ENCODE assay signal across 8 mouse cellular contexts in genomic region chr3:134237113-134237805, GRCm38 (mm10). TPM values are rescaled to one million over a fixed set of nuclear protein-coding genes. Genes with fewer than 3 reads are reported as not detected.
A peak's percentile ranks its signal among the peaks of the same experiment; 100 is the strongest.
DNase-seq lines count a peak whose midpoint lies in the region; ATAC-seq lines count a peak whose summit lies in the region.

No protein-coding gene starts in this region.

- peak overlapping the region; percentile 86 for H3K27ac ChIP-seq in forebrain, embryonic 16.5 days (ENCODE audit: low read length)
- H3K27ac ChIP-seq in midbrain, embryonic 11.5 days (ENCODE audit: low read depth, low read length), result peak overlapping the region; percentile 96

- H3K36me3 ChIP-seq in forebrain, embryonic 16.5 days (ENCODE audit: control insufficient read depth, insufficient read depth), result no peaks in the 10 kb centered on the region
- H3K36me3 ChIP-seq in midbrain, embryonic 11.5 days (ENCODE audit: control insufficient read depth, insufficient read depth, low read length), result no peaks in the 10 kb centered on the region

- ATAC-seq in forebrain, embryonic 16.5 days, result no peak
- no peak for ATAC-seq in midbrain, embryonic 11.5 days (ENCODE audit: low FRiP score)

- H3K4me1 ChIP-seq in forebrain, embryonic 16.5 days (replicated peaks; ENCODE audit: control insufficient read depth, insufficient read depth, low read length), result peaks cover 18% of the 10 kb centered on the region
- H3K4me1 ChIP-seq in midbrain, embryonic 11.5 days (ENCODE audit: control insufficient read depth, insufficient read depth, low read length), result peaks cover 10% of the 10 kb centered on the region; the same call in 1 of the 2 replicates

- H3K4me3 ChIP-seq in forebrain, embryonic 16.5 days (replicated peaks; ENCODE audit: low read length), result peak overlapping the region; percentile 52
- H3K4me3 ChIP-seq in midbrain, embryonic 11.5 days (ENCODE audit: low read depth, low read length), result peak overlapping the region; percentile 56

- intact Hi-C loops in left cerebral cortex, postnatal 4 days (cut with DNase I), result loop anchor here (5.0 to 10.0 kb wide), 2 partner anchors 360 to 388 kb away; no protein-coding TSS in a partner anchor

- peak overlapping the region; percentile 63 for H3K4me2 ChIP-seq in forebrain, embryonic 16.5 days (ENCODE audit: low read length)
- H3K4me2 ChIP-seq in midbrain, embryonic 11.5 days, result peak overlapping the region; percentile 78

- WGBS in forebrain, embryonic 16.5 days, result 22% methylated on average over 3 of the region's 3 CpGs
- 9% methylated on average over 3 of the region's 3 CpGs for WGBS in midbrain, embryonic 11.5 days

- no peaks in the 10 kb centered on the region for H3K9me3 ChIP-seq in forebrain, embryonic 16.5 days (ENCODE audit: control insufficient read depth, low read length)
- no peaks in the 10 kb centered on the region for H3K9me3 ChIP-seq in midbrain, embryonic 11.5 days (ENCODE audit: control insufficient read depth, low read length)

- H3K27me3 ChIP-seq in forebrain, embryonic 16.5 days (replicated peaks; ENCODE audit: control insufficient read depth, insufficient read depth, low read length), result no peaks in the 10 kb centered on the region
- H3K27me3 ChIP-seq in midbrain, embryonic 11.5 days (ENCODE audit: control insufficient read depth, insufficient read depth, low read length), result no peaks in the 10 kb centered on the region

- H3K9ac ChIP-seq in forebrain, embryonic 16.5 days (replicated peaks; ENCODE audit: low read depth, low read length), result peak overlapping the region; percentile 30
- peak overlapping the region; percentile 72 for H3K9ac ChIP-seq in midbrain, embryonic 11.5 days (ENCODE audit: low read length)

- DNase-seq in cerebellum, adult 11-12 months, result peak; percentile 17
- DNase-seq in cerebellum, postnatal 4 days (ENCODE audit: low spot score in 2 of 2), result no peak
- DNase-seq in 3T3-L1 (ENCODE audit: low read depth, low spot score), result peak; percentile 3
- DNase-seq in midbrain, embryonic 11.5 days (ENCODE audit: low spot score, missing footprints), result peak; percentile 93
- DNase-seq in thymus, postnatal 25 days, result no peak
- no peak for DNase-seq in left cerebral cortex, postnatal 4 days
- DNase-seq in thymus, postnatal 10 days (ENCODE audit: low spot score in 2 of 2), result no peak

RNA-seq across cellular contexts. Expression of gene Cxxc4, which starts 1.0 kb away (rescaled TPM):
- 12.3 and 15.3 TPM in 2 replicates for polyA plus RNA-seq in forebrain, embryonic 16.5 days (2015; fragmentation: Nextera tagmentation; extraction: Ambion mirVana)
- polyA plus RNA-seq in midbrain, embryonic 11.5 days (2014; fragmentation: Nextera tagmentation; extraction: Ambion mirVana), result 35.6 and 37.3 TPM in 2 replicates
- 10 to 100 TPM; 57.4 to 73.0 TPM for total RNA-seq in left cerebral cortex, postnatal 4 days (2021)

Comparison
In these comparisons a context has a peak if more than half of its experiments do, and no peak if none do; other contexts are left out.
1. DNase-seq: peak in cerebellum, adult 11-12 months (single experiment), 3T3-L1 (single experiment) and midbrain, embryonic 11.5 days (single experiment); none in cerebellum, postnatal 4 days (0 of 2), thymus, postnatal 25 days (single experiment), left cerebral cortex, postnatal 4 days (single experiment) and thymus, postnatal 10 days (0 of 2).